Mouse (Mus musculus): ENCODE measurements around the gene Slc39a5.

- TF ChIP-seq CTCF (IDR thresholded peaks at IDR 0.05; ENCODE audit: borderline replicate concordance, extremely low read depth, insufficient read depth, insufficient read length), result no peak
- TF ChIP-seq POLR2A (IDR thresholded peaks at IDR 0.05; ENCODE audit: borderline replicate concordance, extremely low read depth, insufficient read depth, insufficient read length, poor library complexity, severe bottlenecking), result no peak
These were observed 27.9 kb downstream of the Slc39a5 start for GRCm38 (mm10) chr10:128372989-128373748.

Data from brain, embryonic 14.5 days (tissue).